8 mouse cellular contexts compared by ENCODE assay signal in genomic region chr5:124446301-124446881, GRCm38 (mm10). TPM values are rescaled to one million over a fixed set of nuclear protein-coding genes. Genes with fewer than 3 reads are reported as not detected.
DNase-seq lines count a peak whose midpoint lies in the region; ATAC-seq and TF ChIP-seq lines count a peak whose summit lies in the region.

No protein-coding gene starts in this region.

- H3K4me3 ChIP-seq in erythroblast, embryonic 14.5 days (replicated peaks) = peak overlapping the region; percentile 83
- peak overlapping the region; percentile 91 for H3K4me3 ChIP-seq in heart, postnatal 0 days (ENCODE audit: low read depth, low read length)

- TF ChIP-seq EP300 in heart, postnatal 0 days (IDR thresholded peaks at IDR 0.05; ENCODE audit: low read depth) = no peak

- 2% methylated on average over 15 of the region's 15 CpGs for WGBS in heart, postnatal 0 days

- peak; percentile 18 for TF ChIP-seq CTCF in heart, postnatal 0 days (IDR thresholded peaks at IDR 0.05; ENCODE audit: low read depth)

- peak; percentile 94 for DNase-seq in 416B (ENCODE audit: low read depth)
- DNase-seq in adrenal gland, postnatal 10 days = peak; percentile 82
- DNase-seq in heart, postnatal 0 days (ENCODE audit: low spot score) = peak; percentile 85
- DNase-seq in kidney, postnatal 25 days = peak; percentile 69 to 91
- peak; percentile 27 for DNase-seq in splenic B cell, adult 2 months (ENCODE audit: low read depth, low spot score)
- DNase-seq in right cerebral cortex, postnatal 25 days = no peak

- H3K36me3 ChIP-seq in erythroblast, embryonic 14.5 days (ENCODE audit: control insufficient read depth) = peaks cover 84% of the 10 kb centered on the region
- peaks cover 42% of the 10 kb centered on the region for H3K36me3 ChIP-seq in heart, postnatal 0 days (replicated peaks; ENCODE audit: control insufficient read depth, insufficient read depth, low read length)
- peaks cover 14% of the 10 kb centered on the region for H3K36me3 ChIP-seq in splenic B cell, adult 2 months (ENCODE audit: control insufficient read depth, insufficient read depth, low read length, poor library complexity, severe bottlenecking)

- peak overlapping the region; percentile 99 for H3K4me2 ChIP-seq in heart, postnatal 0 days (ENCODE audit: low read depth, low read length)

- H3K27me3 ChIP-seq in erythroblast, embryonic 14.5 days (ENCODE audit: control insufficient read depth) = no peaks in the 10 kb centered on the region
- no peaks in the 10 kb centered on the region for H3K27me3 ChIP-seq in heart, postnatal 0 days (ENCODE audit: control insufficient read depth, insufficient read depth, low read length)
- no peaks in the 10 kb centered on the region for H3K27me3 ChIP-seq in splenic B cell, adult 2 months (ENCODE audit: control insufficient read depth, insufficient read depth, low read length, poor library complexity, severe bottlenecking)

- peak overlapping the region; percentile 94 for H3K9ac ChIP-seq in heart, postnatal 0 days (replicated peaks; ENCODE audit: low read depth, low read length)

- ATAC-seq in heart, postnatal 0 days (ENCODE audit: insufficient read depth, low read depth) = peak; percentile 72
- peak; percentile 76 for ATAC-seq in megakaryocyte progenitor cell, adult 5-6 weeks (replicated peaks; ENCODE audit: poor library complexity)

- H3K4me1 ChIP-seq in erythroblast, embryonic 14.5 days (ENCODE audit: control insufficient read depth) = peaks cover 92% of the 10 kb centered on the region
- peaks cover 21% of the 10 kb centered on the region for H3K4me1 ChIP-seq in heart, postnatal 0 days (ENCODE audit: control insufficient read depth, insufficient read depth)

- H3K9me3 ChIP-seq in erythroblast, embryonic 14.5 days (ENCODE audit: control insufficient read depth, low read length) = 0 out of 2 replicates have a peak, but pooled peaks cover 3% of the 10 kb centered on the region
- no peaks in the 10 kb centered on the region for H3K9me3 ChIP-seq in heart, postnatal 0 days (replicated peaks; ENCODE audit: control insufficient read depth, low read length)

- H3K27ac ChIP-seq in heart, postnatal 0 days (ENCODE audit: low read depth) = peak overlapping the region; percentile 92

RNA-seq across cellular contexts. Expression of gene Kmt5a, which starts 6.7 kb away (rescaled TPM):
- total RNA-seq in adrenal gland, postnatal 10 days (2021) = 100 to 1,000 TPM; 105 to 109 TPM
- polyA plus RNA-seq in erythroblast, embryonic 14.5 days (2012) = 34.4 and 36.1 TPM in 2 replicates
- total RNA-seq in heart, postnatal 0 days (2014; rRNA removed; ENCODE audit: low replicate concordance) = 71.9 and 82.9 TPM in 2 replicates
- 26.0 and 27.7 TPM in 2 replicates for polyA plus RNA-seq in heart, postnatal 0 days (2015; fragmentation: Nextera tagmentation; extraction: Ambion mirVana)
- total RNA-seq in megakaryocyte progenitor cell, adult 5-6 weeks (2015) = 285 and 312 TPM in 2 replicates
- 134 and 164 TPM in 2 replicates for total RNA-seq in megakaryocyte progenitor cell, adult 5-6 weeks (2017)

RNA-seq across cellular contexts. Expression of gene Sbno1, which starts 20.6 kb away (rescaled TPM):
- total RNA-seq in adrenal gland, postnatal 10 days (2021) = 10 to 100 TPM; 71.7 to 90.6 TPM
- 0.28 and 0.32 TPM in 2 replicates for polyA plus RNA-seq in erythroblast, embryonic 14.5 days (2012)
- total RNA-seq in heart, postnatal 0 days (2014; rRNA removed; ENCODE audit: low replicate concordance) = 27.0 and 33.8 TPM in 2 replicates
- polyA plus RNA-seq in heart, postnatal 0 days (2015; fragmentation: Nextera tagmentation; extraction: Ambion mirVana) = 46.8 and 52.8 TPM in 2 replicates
- total RNA-seq in megakaryocyte progenitor cell, adult 5-6 weeks (2015) = 94.8 and 95.7 TPM in 2 replicates
- 162 and 219 TPM in 2 replicates for total RNA-seq in megakaryocyte progenitor cell, adult 5-6 weeks (2017)

RNA-seq across cellular contexts. Expression of gene Rilpl2, which starts 31.8 kb away (rescaled TPM):
- total RNA-seq in adrenal gland, postnatal 10 days (2021) = 10 to 100 TPM; 20.4 to 21.0 TPM
- 0.32 and 0.34 TPM in 2 replicates for polyA plus RNA-seq in erythroblast, embryonic 14.5 days (2012)
- total RNA-seq in heart, postnatal 0 days (2014; rRNA removed; ENCODE audit: low replicate concordance) = 8.4 and 12.4 TPM in 2 replicates
- 14.9 and 15.4 TPM in 2 replicates for polyA plus RNA-seq in heart, postnatal 0 days (2015; fragmentation: Nextera tagmentation; extraction: Ambion mirVana)
- total RNA-seq in megakaryocyte progenitor cell, adult 5-6 weeks (2015) = 49.0 and 63.6 TPM in 2 replicates
- total RNA-seq in megakaryocyte progenitor cell, adult 5-6 weeks (2017) = 45.2 and 50.1 TPM in 2 replicates

RNA-seq across cellular contexts. Expression of gene Snrnp35, which starts 36.5 kb away (rescaled TPM):
- total RNA-seq in adrenal gland, postnatal 10 days (2021) = 10 to 100 TPM; 16.1 to 18.7 TPM
- 2.7 and 3.2 TPM in 2 replicates for polyA plus RNA-seq in erythroblast, embryonic 14.5 days (2012)
- 0.50 and 4.4 TPM in 2 replicates for total RNA-seq in heart, postnatal 0 days (2014; rRNA removed; ENCODE audit: low replicate concordance)
- polyA plus RNA-seq in heart, postnatal 0 days (2015; fragmentation: Nextera tagmentation; extraction: Ambion mirVana) = 14.0 and 14.6 TPM in 2 replicates
- total RNA-seq in megakaryocyte progenitor cell, adult 5-6 weeks (2015) = 2.8 and 6.4 TPM in 2 replicates
- total RNA-seq in megakaryocyte progenitor cell, adult 5-6 weeks (2017) = 5.4 and 9.0 TPM in 2 replicates
